Mouse (Mus musculus) brain, embryonic 14.5 days (tissue): ENCODE measurements at regions not wholly inside any gene's neighbourhood (a gene's known extent, or its start where the extent isn't known, plus 50 kb on each side); places are given as distances from the start of the nearest gene placed in this dataset.

ENCODE experiments used
- CTCF ChIP-seq: fragments of 200-500 bp; IDR thresholded peaks from 2 replicates; pipeline ENCODE4 v1.5.1; 2012; ENCODE audit warnings: inconsistent platforms, mild to moderate bottlenecking, moderate library complexity, borderline replicate concordance; ENCODE audit not compliant: insufficient read depth, insufficient read length; ENCODE audit errors: extremely low read depth
- POLR2A ChIP-seq: fragments of 200-500 bp; IDR thresholded peaks from 2 replicates; pipeline ENCODE4 v1.6.1; 2012; ENCODE audit warnings: mild to moderate bottlenecking, inconsistent platforms, borderline replicate concordance; ENCODE audit not compliant: poor library complexity, insufficient read depth, insufficient read length, severe bottlenecking; ENCODE audit errors: extremely low read depth

DNA sequence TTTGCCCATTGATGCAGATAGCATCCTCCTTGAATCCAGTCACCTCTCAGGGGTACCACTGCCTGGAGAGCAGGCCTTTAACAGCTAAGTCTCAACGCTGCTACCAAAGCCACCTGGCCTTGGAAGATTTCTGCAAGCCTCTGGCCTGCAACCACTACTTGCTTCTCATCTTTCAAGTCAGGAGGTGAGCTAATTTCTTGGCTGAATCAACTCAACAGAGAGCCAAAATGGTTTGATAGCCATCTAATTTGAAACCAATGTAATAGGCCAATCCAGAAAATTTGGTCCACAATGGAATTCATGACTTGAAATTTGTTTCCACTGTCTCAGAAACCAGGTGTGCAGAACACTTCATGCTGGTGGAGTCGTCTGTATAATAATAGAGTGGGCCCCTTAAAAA lies 260.0 kb upstream of the Zfp637 start:
- TF ChIP-seq POLR2A (no peak), CTCF (no peak)
